Mouse (Mus musculus) spleen, embryonic (tissue): ENCODE data around the gene Tcn2.

ENCODE experiments used
- CTCF ChIA-PET: fragments of 350-600 bp; sonication (Branson Sonifier 250); formaldehyde crosslinking; loops from one replicate; lab custom pipeline; 2022; lab: Charles Lee

Gene Tcn2

GRCm38 (mm10) chr11:3895933-3896332 is 36.0 kb downstream of the Tcn2 start:
- CTCF ChIA-PET = no interaction called here

GRCm38 (mm10) chr11:3895458-3895857 is 36.5 kb downstream of the Tcn2 start:
- CTCF ChIA-PET = no interaction called here

GRCm38 (mm10) chr11:3894406-3895281 is 37.3 kb downstream of the Tcn2 start, which contains the start of the genes 4921536K21Rik and Dusp18:
Gene 4921536K21Rik (minus strand): TSS chr11:3895098.
Gene Dusp18 (plus strand): TSS chr11:3895240.
- CTCF ChIA-PET = interaction anchor here (0.5 kb wide), 1 partner anchor 96 kb away, joined by 4 read pairs; no protein-coding TSS in a partner anchor

- CTCF ChIA-PET = no interaction called here
Observed at GRCm38 (mm10) chr11:3893970-3894369, 38.0 kb downstream of the Tcn2 start.

GRCm38 (mm10) chr11:3887331-3887730 is 44.6 kb downstream of the Tcn2 start:
- CTCF ChIA-PET = interaction anchor here (0.6 kb wide), 1 partner anchor 686 kb away, joined by 4 read pairs; no protein-coding TSS in a partner anchor

- CTCF ChIA-PET = no interaction called here
Observed at GRCm38 (mm10) chr11:3883711-3884110, 48.2 kb downstream of the Tcn2 start.

- CTCF ChIA-PET = interaction anchor here (0.6 kb wide), 1 partner anchor 12 kb away, joined by 3 read pairs; no protein-coding TSS in a partner anchor
Observed at GRCm38 (mm10) chr11:3879836-3880235, 52.1 kb downstream of the Tcn2 start.

- CTCF ChIA-PET = interaction anchor here (1.5 kb wide), 1 partner anchor 31 kb away, joined by 3 read pairs; no protein-coding TSS in a partner anchor
Observed at GRCm38 (mm10) chr11:3878660-3879059, 53.3 kb downstream of the Tcn2 start.

- CTCF ChIA-PET = no interaction called here
Observed at GRCm38 (mm10) chr11:3876419-3876818, 55.5 kb downstream of the Tcn2 start.
